ENCODE assay signal across 12 mouse cellular contexts in the genomic region with DNA sequence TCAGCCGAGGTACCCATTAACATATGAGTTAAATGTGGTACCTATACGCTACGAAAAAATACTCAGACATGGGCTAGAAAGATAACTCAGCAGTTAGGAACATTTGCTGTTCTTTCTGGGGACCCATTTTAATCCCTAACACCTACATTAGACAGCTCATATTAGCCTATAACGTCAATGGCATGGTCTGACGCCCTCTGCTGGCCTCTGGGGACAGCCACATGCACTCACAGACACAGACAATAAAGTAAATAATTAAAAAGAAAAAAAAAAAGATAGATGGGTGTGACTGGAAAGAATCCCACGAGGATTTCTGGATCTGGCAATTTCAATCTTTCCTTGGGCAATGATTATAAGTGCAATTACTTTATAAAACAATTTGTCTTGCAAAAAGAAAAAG. TPM values are rescaled to one million over a fixed set of nuclear protein-coding genes. Genes with fewer than 3 reads are reported as not detected.
DNase-seq lines count a peak whose midpoint lies in the region; ATAC-seq and TF ChIP-seq lines count a peak whose summit lies in the region.
"Had no signal": no experiment of that assay in that cellular context is flagged by ENCODE, and none has a peak within 500 bp of the region (broad histone marks: within the 10 kb centered on the region; RNA-seq: fewer than 3 reads in every experiment).

No protein-coding gene starts in this region.

- no peak for ATAC-seq in kidney, embryonic 16.5 days (ENCODE audit: low FRiP score, low TSS enrichment)

- peak; percentile 21 to 60; a peak in 2 of 4 replicates for TF ChIP-seq CTCF in CH12.LX (conservative IDR thresholded peaks at IDR 0.05 in 1 of 2, IDR thresholded peaks at IDR 0.05 in 1 of 2; ENCODE audit: low read depth in 2 of 2, low read length in 2 of 2)
- TF ChIP-seq CTCF in cortical plate, adult 2 months (IDR thresholded peaks at IDR 0.05; ENCODE audit: extremely low read depth, insufficient read depth, low read length), result peak; percentile 12; the same call in 1 of the 2 replicates

- no peaks in the 10 kb centered on the region for H3K79me2 ChIP-seq in CH12.LX (replicated peaks; ENCODE audit: control insufficient read depth, extremely low read depth, insufficient read depth, poor library complexity, severe bottlenecking)

- no peak overlapping the region for H3K9ac ChIP-seq in kidney, embryonic 16.5 days (replicated peaks; ENCODE audit: low read length)
- no peak overlapping the region for H3K9ac ChIP-seq in CH12.LX (ENCODE audit: insufficient read depth, low read depth)
- H3K9ac ChIP-seq: embryonic facial prominence, embryonic 13.5 days had no signal

- no peak overlapping the region for H3K4me2 ChIP-seq in kidney, embryonic 16.5 days (replicated peaks; ENCODE audit: low read depth, low read length)
- H3K4me2 ChIP-seq in CH12.LX (ENCODE audit: insufficient read depth, low read depth, poor library complexity, severe bottlenecking), result no peak overlapping the region
- H3K4me2 ChIP-seq: embryonic facial prominence, embryonic 13.5 days; midbrain, embryonic 11.5 days had no signal

- no peaks in the 10 kb centered on the region for H3K4me1 ChIP-seq in kidney, embryonic 16.5 days (ENCODE audit: insufficient read depth, low read length)
- H3K4me1 ChIP-seq in CH12.LX (ENCODE audit: control insufficient read depth in 1 of 2, insufficient read depth in 2 of 2), result peaks cover 0 to 7% of the 10 kb centered on the region in 2 experiments; a peak in 2 of 4 replicates
- no peaks in the 10 kb centered on the region for H3K4me1 ChIP-seq in cortical plate, adult 2 months (ENCODE audit: control insufficient read depth, insufficient read depth, low read length)
- H3K4me1 ChIP-seq: embryonic facial prominence, embryonic 13.5 days had no signal

- peak; percentile 17 for TF ChIP-seq RAD21 in CH12.LX (IDR thresholded peaks at IDR 0.05; ENCODE audit: low read depth, low read length)

- H3K27ac ChIP-seq in kidney, embryonic 16.5 days (ENCODE audit: low read length), result no peak overlapping the region
- H3K27ac ChIP-seq in CH12.LX (ENCODE audit: insufficient read depth, low read depth), result no peak overlapping the region
- H3K27ac ChIP-seq in cortical plate, adult 2 months (ENCODE audit: insufficient read depth, low read length), result no peak overlapping the region
- H3K27ac ChIP-seq: embryonic facial prominence, embryonic 13.5 days had no signal

- no peaks in the 10 kb centered on the region for H3K9me3 ChIP-seq in kidney, embryonic 16.5 days (ENCODE audit: low read length)
- H3K9me3 ChIP-seq in CH12.LX (replicated peaks; ENCODE audit: low read length), result no peaks in the 10 kb centered on the region
- H3K9me3 ChIP-seq: embryonic facial prominence, embryonic 13.5 days had no signal

- no peak for TF ChIP-seq EP300 in CH12.LX (IDR thresholded peaks at IDR 0.05; ENCODE audit: low read length)

- dilution Hi-C loops in CH12.LX (cut with MboI; ENCODE audit: extremely low pct_ligation_motif_present, extremely low pct_unique_long_range_greater_than_20kb, low sequenced_read_pairs), result no loop called here

- DNase-seq in kidney, adult 9 months, result peak; percentile 7
- DNase-seq in 3T3-L1 (ENCODE audit: low read depth, low spot score), result peak; percentile 46
- peak; percentile 31 for DNase-seq in CH12.LX (ENCODE audit: extremely low read depth)
- DNase-seq in urinary bladder, postnatal 25 days (ENCODE audit: low spot score), result no peak
- no peak for DNase-seq in spleen, postnatal 36 days (ENCODE audit: low spot score in 2 of 2)
- DNase-seq in heart, postnatal 4 days, result no peak
- DNase-seq: adrenal gland, adult 2 months; heart, postnatal 36 days had no signal

- in situ Hi-C loops in CH12.LX (cut with MboI; ENCODE audit: low pct_ligation_motif_present, low pct_unique_long_range_greater_than_20kb, low sequenced_read_pairs), result loop anchor here (25.0 kb wide), 1 partner anchor 625 kb away; a partner anchor contains a TSS

- no peaks in the 10 kb centered on the region for H3K36me3 ChIP-seq in kidney, embryonic 16.5 days (ENCODE audit: insufficient read depth, low read length)
- H3K36me3 ChIP-seq in CH12.LX (replicated peaks in 1 of 2; ENCODE audit: control insufficient read depth in 1 of 2, insufficient read depth in 1 of 2, low read length in 1 of 2), result peaks cover 0 to 8% of the 10 kb centered on the region in 2 experiments
- H3K36me3 ChIP-seq: embryonic facial prominence, embryonic 13.5 days had no signal

- no peak for TF ChIP-seq POLR2A in CH12.LX (IDR thresholded peaks at IDR 0.05; ENCODE audit: low read depth, low read length)
- TF ChIP-seq POLR2A in cortical plate, adult 2 months (IDR thresholded peaks at IDR 0.05; ENCODE audit: extremely low read depth, insufficient read depth, low read length), result no peak

- H3K27me3 ChIP-seq in kidney, embryonic 16.5 days (ENCODE audit: insufficient read depth, low read length), result no peaks in the 10 kb centered on the region
- no peaks in the 10 kb centered on the region for H3K27me3 ChIP-seq in CH12.LX (replicated peaks)

- 53% methylated on average over 6 of the region's 6 CpGs for WGBS in kidney, embryonic 16.5 days

- H3K4me3 ChIP-seq in kidney, embryonic 16.5 days (ENCODE audit: low read length), result no peak overlapping the region
- H3K4me3 ChIP-seq in CH12.LX (replicated peaks in 1 of 3; ENCODE audit: low read depth in 2 of 3, low read length in 2 of 3, poor library complexity in 1 of 3), result no peak overlapping the region
- no peak overlapping the region for H3K4me3 ChIP-seq in cortical plate, adult 2 months (ENCODE audit: insufficient read depth, low read length)
- H3K4me3 ChIP-seq: embryonic facial prominence, embryonic 13.5 days had no signal

TF ChIP-seq in CH12.LX, 34 proteins besides CTCF, POLR2A, EP300 and RAD21:
- TF ChIP-seq CHD2 (IDR thresholded peaks at IDR 0.05; ENCODE audit: low read length) (no peak), ZNF384 (IDR thresholded peaks at IDR 0.05; ENCODE audit: low read depth, low read length) (peak; percentile 29), PAX5 (IDR thresholded peaks at IDR 0.05; ENCODE audit: low read length) (no peak), USF2 (conservative IDR thresholded peaks at IDR 0.05; ENCODE audit: low read depth, low read length) (no peak), SMC3 (IDR thresholded peaks at IDR 0.05; ENCODE audit: low read depth, low read length) (peak; percentile 48), GABPA (IDR thresholded peaks at IDR 0.05; ENCODE audit: insufficient replicate concordance, low read depth, low read length) (no peak)

RNA-seq across cellular contexts. Expression of a gene that starts 30.5 kb away (rescaled TPM):
- 6.4 and 6.7 TPM in 2 replicates for polyA plus RNA-seq in kidney, embryonic 16.5 days (2015; fragmentation: Nextera tagmentation; extraction: Ambion mirVana)
- 1.4 and 2.3 TPM in 2 replicates for total RNA-seq in CH12.LX (2012; rRNA removed)
- total RNA-seq in CH12.LX (2014; rRNA removed), result 1.7 and 1.9 TPM in 2 replicates
- 1.8 and 2.1 TPM in 2 replicates for polyA plus RNA-seq in CH12.LX (2012; ENCODE audit: insufficient read length, low read depth)
- 5.1 and 6.0 TPM in 2 replicates for polyA plus RNA-seq in cortical plate, adult 2 months (2012; rRNA removed)
- 1 to 10 TPM in 1 of 2 experiments, under 1 TPM in 1; 0.81 to 1.3 TPM for total RNA-seq in heart, postnatal 4 days (2021)

RNA-seq across cellular contexts. Expression of a gene that starts 30.6 kb away (rescaled TPM):
- polyA plus RNA-seq in kidney, embryonic 16.5 days (2015; fragmentation: Nextera tagmentation; extraction: Ambion mirVana), result 36.7 and 40.4 TPM in 2 replicates
- 5.4 and 7.4 TPM in 2 replicates for total RNA-seq in CH12.LX (2012; rRNA removed)
- total RNA-seq in CH12.LX (2014; rRNA removed), result 10.5 and 10.6 TPM in 2 replicates
- polyA plus RNA-seq in CH12.LX (2012; ENCODE audit: insufficient read length, low read depth), result 12.0 and 12.4 TPM in 2 replicates
- polyA plus RNA-seq in cortical plate, adult 2 months (2012; rRNA removed), result 16.6 and 17.3 TPM in 2 replicates
- total RNA-seq in heart, postnatal 4 days (2021), result 10 to 100 TPM; 18.6 to 18.9 TPM

RNA-seq across cellular contexts. Expression of a gene that starts 48.7 kb away (rescaled TPM):
- 28.0 and 28.7 TPM in 2 replicates for polyA plus RNA-seq in kidney, embryonic 16.5 days (2015; fragmentation: Nextera tagmentation; extraction: Ambion mirVana)
- total RNA-seq in CH12.LX (2012; rRNA removed) (216 and 364 TPM in 2 replicates), CH12.LX (2014; rRNA removed) (343 and 349 TPM in 2 replicates)
- 225 and 226 TPM in 2 replicates for polyA plus RNA-seq in CH12.LX (2012; ENCODE audit: insufficient read length, low read depth)
- polyA plus RNA-seq in cortical plate, adult 2 months (2012; rRNA removed), result 46.4 and 46.7 TPM in 2 replicates
- total RNA-seq in heart, postnatal 4 days (2021), result 10 to 100 TPM; 67.8 to 69.4 TPM

Comparison
In these comparisons a context has a peak if more than half of its experiments do, and no peak if none do; other contexts are left out.
1. DNase-seq: peak in kidney, adult 9 months (single experiment), 3T3-L1 (single experiment) and CH12.LX (single experiment); none in urinary bladder, postnatal 25 days (single experiment), spleen, postnatal 36 days (0 of 2) and heart, postnatal 4 days (single experiment).